Mouse (Mus musculus): ENCODE data around the gene Shpk. TPM values are rescaled to one million over a fixed set of nuclear protein-coding genes. Genes with fewer than 3 reads are reported as not detected.

Gene Shpk
- polyA plus RNA-seq, 2 experiments = 1.5 to 2.0 TPM

GRCm38 (mm10) chr11:73205194-73205593 lies 5.9 kb downstream of the Shpk start:
- Histone ChIP-seq H3K27me3 (ENCODE audit: control insufficient read depth, insufficient read depth, low read length) (no peaks in the 10 kb centered on the region), H3K4me2 (ENCODE audit: low read depth) (no peak overlapping the region), H3K36me3 (replicated peaks; ENCODE audit: control insufficient read depth, insufficient read depth, low read depth) (no peaks in the 10 kb centered on the region), H3K9ac (replicated peaks) (no peak overlapping the region), H3K9me3 (ENCODE audit: control insufficient read depth, low read length) (no peaks in the 10 kb centered on the region), H3K27ac (no peak overlapping the region), H3K4me1 (replicated peaks; ENCODE audit: control insufficient read depth in 2 of 2, insufficient read depth in 2 of 2, low read length in 1 of 2) (peaks cover under 1% of the 10 kb centered on the region in 2 experiments), H3K4me3 (ENCODE audit: insufficient read depth in 1 of 2, low read depth in 2 of 2, low read length in 2 of 2) (no peak overlapping the region)
- DNase-seq (ENCODE audit: low read depth in 3 of 3, low spot score in 3 of 3) (no peak), ATAC-seq (ENCODE audit: insufficient read depth) (no peak)
- TF ChIP-seq CTCF (IDR thresholded peaks at IDR 0.05; ENCODE audit: low read depth) (no peak), EP300 (IDR thresholded peaks at IDR 0.05; ENCODE audit: low read depth) (no peak)
- 61% methylated on average over 7 of the region's 7 CpGs for WGBS (ENCODE audit: insufficient replicate concordance)

- no peaks in the 10 kb centered on the region for H3K36me3 ChIP-seq (replicated peaks; ENCODE audit: control insufficient read depth, insufficient read depth, low read depth)
- no peak overlapping the region for H3K4me2 ChIP-seq (ENCODE audit: low read depth)
- no peak overlapping the region for H3K4me3 ChIP-seq (ENCODE audit: insufficient read depth in 1 of 2, low read depth in 2 of 2, low read length in 2 of 2)
- H3K9me3 ChIP-seq (ENCODE audit: control insufficient read depth, low read length) = no peaks in the 10 kb centered on the region
- H3K4me1 ChIP-seq (replicated peaks; ENCODE audit: control insufficient read depth in 2 of 2, insufficient read depth in 2 of 2, low read length in 1 of 2) = 0 out of 4 replicates have a peak, but pooled peaks cover 0 to 2% of the 10 kb centered on the region in 2 experiments
- peak; percentile 63 for TF ChIP-seq CTCF (IDR thresholded peaks at IDR 0.05; ENCODE audit: low read depth)
- TF ChIP-seq EP300 (IDR thresholded peaks at IDR 0.05; ENCODE audit: low read depth) = no peak
- DNase-seq (ENCODE audit: low read depth in 3 of 3, low spot score in 3 of 3) = no peak
- H3K27ac ChIP-seq = no peak overlapping the region
- ATAC-seq (ENCODE audit: insufficient read depth) = no peak
- WGBS (ENCODE audit: insufficient replicate concordance) = 78% methylated on average over 2 of the region's 2 CpGs
- H3K27me3 ChIP-seq (ENCODE audit: control insufficient read depth, insufficient read depth, low read length) = no peaks in the 10 kb centered on the region
- no peak overlapping the region for H3K9ac ChIP-seq (replicated peaks)
Observed at GRCm38 (mm10) chr11:73207621-73208020, 8.4 kb downstream of the Shpk start.

- DNase-seq (ENCODE audit: low read depth in 3 of 3, low spot score in 3 of 3) = no peak
- 50% methylated on average over 3 of the region's 3 CpGs for WGBS (ENCODE audit: insufficient replicate concordance)
- H3K9me3 ChIP-seq (ENCODE audit: control insufficient read depth, low read length) = no peaks in the 10 kb centered on the region
Observed at GRCm38 (mm10) chr11:73213956-73214355, 14.7 kb downstream of the Shpk start.

GRCm38 (mm10) chr11:73219671-73220070 lies 20.4 kb downstream of the Shpk start:
- WGBS (ENCODE audit: insufficient replicate concordance) = 42% methylated on average over 2 of the region's 2 CpGs

More at GRCm38 (mm10) chr11:73213956-73214355, 14.7 kb downstream of the Shpk start:
- no peak for ATAC-seq (ENCODE audit: insufficient read depth)
- Histone ChIP-seq H3K4me2 (ENCODE audit: low read depth) (no peak overlapping the region), H3K4me1 (replicated peaks; ENCODE audit: control insufficient read depth in 2 of 2, insufficient read depth in 2 of 2, low read length in 1 of 2) (0 out of 4 replicates have a peak, but pooled peaks cover 0 to 2% of the 10 kb centered on the region in 2 experiments), H3K27ac (no peak overlapping the region), H3K9ac (replicated peaks) (no peak overlapping the region), H3K36me3 (replicated peaks; ENCODE audit: control insufficient read depth, insufficient read depth, low read depth) (no peaks in the 10 kb centered on the region), H3K27me3 (ENCODE audit: control insufficient read depth, insufficient read depth, low read length) (no peaks in the 10 kb centered on the region), H3K4me3 (ENCODE audit: insufficient read depth in 1 of 2, low read depth in 2 of 2, low read length in 2 of 2) (no peak overlapping the region)
- TF ChIP-seq EP300 (IDR thresholded peaks at IDR 0.05; ENCODE audit: low read depth) (no peak), CTCF (IDR thresholded peaks at IDR 0.05; ENCODE audit: low read depth) (no peak)

GRCm38 (mm10) chr11:73220651-73221050 lies 21.4 kb downstream of the Shpk start:
- Histone ChIP-seq H3K9me3 (ENCODE audit: control insufficient read depth, low read length) (no peaks in the 10 kb centered on the region), H3K36me3 (replicated peaks; ENCODE audit: control insufficient read depth, insufficient read depth, low read depth) (no peaks in the 10 kb centered on the region), H3K27me3 (ENCODE audit: control insufficient read depth, insufficient read depth, low read length) (no peaks in the 10 kb centered on the region), H3K27ac (no peak overlapping the region), H3K4me2 (ENCODE audit: low read depth) (no peak overlapping the region), H3K4me3 (ENCODE audit: insufficient read depth in 1 of 2, low read depth in 2 of 2, low read length in 2 of 2) (no peak overlapping the region), H3K4me1 (replicated peaks; ENCODE audit: control insufficient read depth in 2 of 2, insufficient read depth in 2 of 2, low read length in 1 of 2) (no peaks in the 10 kb centered on the region), H3K9ac (replicated peaks) (no peak overlapping the region)
- DNase-seq (ENCODE audit: low read depth in 3 of 3, low spot score in 3 of 3) (no peak), ATAC-seq (ENCODE audit: insufficient read depth) (no peak)
- 69% methylated on average over 1 of the region's 1 CpGs for WGBS (ENCODE audit: insufficient replicate concordance)
- no peak for TF ChIP-seq EP300 (IDR thresholded peaks at IDR 0.05; ENCODE audit: low read depth)
- TF ChIP-seq CTCF (IDR thresholded peaks at IDR 0.05; ENCODE audit: low read depth) = no peak

More at GRCm38 (mm10) chr11:73219671-73220070, 20.4 kb downstream of the Shpk start:
- no peak overlapping the region for H3K4me3 ChIP-seq (ENCODE audit: insufficient read depth in 1 of 2, low read depth in 2 of 2, low read length in 2 of 2)
- peak; percentile 38 for TF ChIP-seq CTCF (IDR thresholded peaks at IDR 0.05; ENCODE audit: low read depth)
- no peak for TF ChIP-seq EP300 (IDR thresholded peaks at IDR 0.05; ENCODE audit: low read depth)
- H3K27ac ChIP-seq = no peak overlapping the region
- no peak overlapping the region for H3K4me2 ChIP-seq (ENCODE audit: low read depth)
- no peak for DNase-seq (ENCODE audit: low read depth in 3 of 3, low spot score in 3 of 3)
- no peak overlapping the region for H3K9ac ChIP-seq (replicated peaks)
- H3K9me3 ChIP-seq (ENCODE audit: control insufficient read depth, low read length) = no peaks in the 10 kb centered on the region
- no peak for ATAC-seq (ENCODE audit: insufficient read depth)
- H3K27me3 ChIP-seq (ENCODE audit: control insufficient read depth, insufficient read depth, low read length) = no peaks in the 10 kb centered on the region
- no peaks in the 10 kb centered on the region for H3K36me3 ChIP-seq (replicated peaks; ENCODE audit: control insufficient read depth, insufficient read depth, low read depth)
- no peaks in the 10 kb centered on the region for H3K4me1 ChIP-seq (replicated peaks; ENCODE audit: control insufficient read depth in 2 of 2, insufficient read depth in 2 of 2, low read length in 1 of 2)

Measured in liver, embryonic 14.5 days (tissue).